Mouse (Mus musculus) adrenal gland, adult 18-20 months (tissue): Measurements from ENCODE around the gene Gpr132. TPM values are rescaled to one million over a fixed set of nuclear protein-coding genes. Genes with fewer than 3 reads are reported as not detected.

Experiments used
- total RNA-seq, 2 experiments: library from RNA; stranded (reverse); gene quantifications; 1 replicate in 1 of 2; 2 replicates in 1 of 2; pipeline ENCODE4 v1.2.3; 2021

Gpr132 gene
- total RNA-seq, 2 experiments from 2014 or later: 0.54 to 0.66 TPM

Other genes with a start within 250 kb of the Gpr132 start
- gene Adssl1, start 248.2 kb downstream of the Gpr132 start, total RNA-seq: 10 to 100 TPM; 17.1 to 31.3 TPM
- gene Siva1, start 223.5 kb downstream of the Gpr132 start, total RNA-seq: 10 to 100 TPM; 36.6 to 43.6 TPM
- 100 to 1,000 TPM; 184 to 355 TPM for gene Akt1, start 193.3 kb downstream of the Gpr132 start, total RNA-seq
- gene Zbtb42, start 189.4 kb downstream of the Gpr132 start, total RNA-seq: 1 to 10 TPM; 4.5 to 6.9 TPM
- 10 to 100 TPM; 36.4 to 48.5 TPM for gene Cep170b, start 147.8 kb downstream of the Gpr132 start, total RNA-seq
- 10 to 100 TPM; 11.2 to 18.1 TPM for gene Pld4, start 107.6 kb downstream of the Gpr132 start, total RNA-seq
- gene Ahnak2, start 65.6 kb downstream of the Gpr132 start, total RNA-seq: 1 to 10 TPM; 4.2 to 9.4 TPM
- gene Clba1, start 59.3 kb downstream of the Gpr132 start, total RNA-seq: 1 to 10 TPM; 6.3 to 6.8 TPM
- 10 to 100 TPM; 13.9 to 14.3 TPM for gene Cdca4, start 38.8 kb downstream of the Gpr132 start, total RNA-seq
- gene Jag2, start 61.5 kb upstream of the Gpr132 start, total RNA-seq: 1 to 10 TPM; 4.7 to 9.0 TPM
- 10 to 100 TPM; 30.5 to 31.9 TPM for gene Nudt14, start 73.9 kb upstream of the Gpr132 start, total RNA-seq
- 10 to 100 TPM; 14.9 to 15.5 TPM for gene Btbd6, start 108.3 kb upstream of the Gpr132 start, total RNA-seq
- gene Brf1, start 132.5 kb upstream of the Gpr132 start, total RNA-seq: 10 to 100 TPM; 39.1 to 50.4 TPM
- 10 to 100 TPM; 34.3 to 38.0 TPM for gene Pacs2, start 146.3 kb upstream of the Gpr132 start, total RNA-seq
- gene Tex22, start 206.3 kb upstream of the Gpr132 start, total RNA-seq: under 1 TPM in 1 of 2 experiments, not detected in 1; 0.27 TPM
- 10 to 100 TPM; 61.6 to 89.6 TPM for gene Mta1, start 230.1 kb upstream of the Gpr132 start, total RNA-seq